Mouse (Mus musculus): ENCODE results near the gene Mn1.

GRCm38 (mm10) chr5:111398471-111398870 is 18.7 kb upstream of the Mn1 start:
- TF ChIP-seq CTCF (IDR thresholded peaks at IDR 0.05; ENCODE audit: low read depth, low read length) (no peak), GATA1 (IDR thresholded peaks at IDR 0.05; ENCODE audit: borderline replicate concordance, low read length) (no peak), TAL1 (conservative IDR thresholded peaks at IDR 0.05; ENCODE audit: low read depth, low read length) (no peak), POLR2AphosphoS5 (IDR thresholded peaks at IDR 0.05; ENCODE audit: insufficient replicate concordance, low read depth, low read length) (no peak)

All from G1E (cell line).